Mouse (Mus musculus) megakaryocyte, embryonic 14.5 days (primary cell): ENCODE data around the gene Glo1. TPM values are rescaled to one million over a fixed set of nuclear protein-coding genes. Genes with fewer than 3 reads are reported as not detected.

Experiments used
- H3K27me3 ChIP-seq: replicated peaks from 2 replicates; pipeline ENCODE3; 2012; ENCODE audit warnings: inconsistent platforms
- H3K36me3 ChIP-seq: replicated peaks from 2 replicates; pipeline ENCODE3; 2012; ENCODE audit warnings: low read length, inconsistent platforms, mixed read lengths
- H3K4me1 ChIP-seq: 2 replicates; pipeline ENCODE4 v1.6.1; 2012; ENCODE audit warnings: inconsistent platforms
- H3K4me3 ChIP-seq: replicated peaks from 2 replicates; pipeline ENCODE3; 2012; ENCODE audit warnings: moderate library complexity, mild to moderate bottlenecking, inconsistent platforms
- H3K9me3 ChIP-seq: 2 replicates; pipeline ENCODE4 v1.6.1; 2012; ENCODE audit warnings: inconsistent platforms
- FLI1 ChIP-seq: IDR thresholded peaks from 2 replicates; pipeline ENCODE4 v1.6.1; 2012; ENCODE audit warnings: low read length, inconsistent platforms, mixed read lengths
- GATA1 ChIP-seq: IDR thresholded peaks from 3 replicates; pipeline ENCODE4 v1.6.1; 2012; ENCODE audit warnings: mixed read lengths, low read length, inconsistent platforms, borderline replicate concordance
- polyA plus RNA-seq: library from polyadenylated mRNA; stranded (reverse); fragments of >175 nt; gene quantifications from 2 replicates; pipeline ENCODE4 v1.2.3, GENCODE M21; 2012; ENCODE audit warnings: low replicate concordance; ENCODE audit not compliant: insufficient read depth

Glo1 gene
- polyA plus RNA-seq, 1 experiment: 21.7 TPM

DNA sequence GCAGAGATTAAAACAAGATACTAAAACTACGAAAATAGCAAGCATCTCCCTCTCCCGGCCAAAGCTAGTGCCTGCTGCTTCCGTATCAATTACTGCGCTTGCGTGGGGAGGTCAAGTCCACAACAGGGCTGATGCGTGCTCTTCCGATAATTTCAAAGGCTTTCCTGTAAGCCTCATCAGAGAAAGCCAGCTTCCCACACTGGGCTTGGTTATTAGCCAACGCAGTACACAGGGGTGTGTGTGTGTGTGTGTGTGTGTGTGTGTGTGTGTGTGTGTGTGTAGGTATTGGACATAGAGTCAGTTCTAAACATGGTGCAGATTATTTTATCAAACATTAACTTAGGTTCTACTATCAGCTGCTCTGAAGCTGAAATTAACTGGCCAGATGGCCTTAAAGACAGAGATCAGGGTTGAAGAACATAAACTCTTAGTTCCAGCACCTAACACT lies 20.0 kb downstream of the Glo1 start:
- TF ChIP-seq FLI1 (no peak), GATA1 (no peak)
- Histone ChIP-seq H3K4me3 (no peak overlapping the region), H3K36me3 (peaks cover 69% of the 10 kb centered on the region), H3K4me1 (peaks cover 60% of the 10 kb centered on the region), H3K27me3 (no peaks in the 10 kb centered on the region), H3K9me3 (no peaks in the 10 kb centered on the region)

- Histone ChIP-seq H3K4me1 (peaks cover 56% of the 10 kb centered on the region), H3K9me3 (no peaks in the 10 kb centered on the region), H3K27me3 (no peaks in the 10 kb centered on the region), H3K4me3 (no peak overlapping the region), H3K36me3 (peaks cover 74% of the 10 kb centered on the region)
- TF ChIP-seq FLI1 (no peak), GATA1 (no peak)
Measured at GRCm38 (mm10) chr17:30606206-30606605, 20.5 kb downstream of the Glo1 start.

GRCm38 (mm10) chr17:30605001-30605400 lies 21.7 kb downstream of the Glo1 start:
- H3K4me3 ChIP-seq: no peak overlapping the region
- no peaks in the 10 kb centered on the region for H3K9me3 ChIP-seq
- H3K4me1 ChIP-seq: peaks cover 47% of the 10 kb centered on the region
- H3K36me3 ChIP-seq: peaks cover 86% of the 10 kb centered on the region
- no peaks in the 10 kb centered on the region for H3K27me3 ChIP-seq
- TF ChIP-seq FLI1 (no peak), GATA1 (no peak)

GRCm38 (mm10) chr17:30604296-30604695 lies 22.4 kb downstream of the Glo1 start:
- Histone ChIP-seq H3K9me3 (no peaks in the 10 kb centered on the region), H3K27me3 (no peaks in the 10 kb centered on the region), H3K4me1 (peaks cover 40% of the 10 kb centered on the region), H3K36me3 (peaks cover 89% of the 10 kb centered on the region), H3K4me3 (no peak overlapping the region)
- TF ChIP-seq GATA1 (no peak), FLI1 (no peak)

GRCm38 (mm10) chr17:30602175-30602574 lies 24.5 kb downstream of the Glo1 start:
- Histone ChIP-seq H3K4me3 (no peak overlapping the region), H3K36me3 (peaks cover 95% of the 10 kb centered on the region), H3K27me3 (no peaks in the 10 kb centered on the region), H3K9me3 (0 out of 2 replicates have a peak, but pooled peaks cover 2% of the 10 kb centered on the region), H3K4me1 (peaks cover 20% of the 10 kb centered on the region)
- TF ChIP-seq FLI1 (no peak), GATA1 (no peak)

DNA sequence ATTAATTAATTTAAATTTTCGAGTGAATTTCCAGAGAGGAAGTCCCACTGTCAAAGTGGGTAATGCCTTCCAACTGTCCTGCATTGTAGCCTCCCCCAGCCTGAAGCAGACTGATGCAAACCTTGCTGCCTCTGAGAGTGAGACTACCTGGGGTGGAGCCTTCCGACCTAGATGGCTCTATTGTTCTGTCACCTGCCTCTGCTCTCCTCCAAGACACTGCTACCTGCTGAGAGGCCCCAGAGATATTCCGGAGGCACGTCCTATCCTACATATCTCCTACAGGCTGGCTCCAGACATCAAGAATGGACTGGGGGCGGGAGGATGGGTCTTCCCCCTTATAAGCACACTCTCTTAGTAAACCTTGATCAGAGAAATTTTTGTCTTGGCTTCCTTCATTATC lies 28.4 kb downstream of the Glo1 start:
- Histone ChIP-seq H3K4me1 (0 out of 2 replicates have a peak, but pooled peaks cover 7% of the 10 kb centered on the region), H3K36me3 (peaks cover 93% of the 10 kb centered on the region), H3K9me3 (0 out of 2 replicates have a peak, but pooled peaks cover 2% of the 10 kb centered on the region), H3K4me3 (no peak overlapping the region), H3K27me3 (no peaks in the 10 kb centered on the region)
- TF ChIP-seq GATA1: no peak
- TF ChIP-seq FLI1: no peak

- Histone ChIP-seq H3K36me3 (peaks cover 93% of the 10 kb centered on the region), H3K4me3 (peak overlapping the region; percentile 31), H3K9me3 (0 out of 2 replicates have a peak, but pooled peaks cover 2% of the 10 kb centered on the region), H3K27me3 (no peaks in the 10 kb centered on the region), H3K4me1 (0 out of 2 replicates have a peak, but pooled peaks cover 7% of the 10 kb centered on the region)
- TF ChIP-seq FLI1: no peak
- TF ChIP-seq GATA1: no peak
Measured at GRCm38 (mm10) chr17:30597786-30598185, 28.9 kb downstream of the Glo1 start.

- Histone ChIP-seq H3K4me1 (peaks cover 13% of the 10 kb centered on the region), H3K36me3 (peaks cover 81% of the 10 kb centered on the region)
- TF ChIP-seq GATA1: no peak
- no peak for TF ChIP-seq FLI1
Measured at GRCm38 (mm10) chr17:30594846-30595245, 31.8 kb downstream of the Glo1 start.

GRCm38 (mm10) chr17:30594407-30594806 lies 32.3 kb downstream of the Glo1 start:
- Histone ChIP-seq H3K4me3 (no peak overlapping the region), H3K36me3 (peaks cover 76% of the 10 kb centered on the region), H3K4me1 (peaks cover 13% of the 10 kb centered on the region), H3K27me3 (no peaks in the 10 kb centered on the region), H3K9me3 (0 out of 2 replicates have a peak, but pooled peaks cover 2% of the 10 kb centered on the region)
- TF ChIP-seq FLI1: no peak
- no peak for TF ChIP-seq GATA1

More at GRCm38 (mm10) chr17:30594846-30595245, 31.8 kb downstream of the Glo1 start:
- no peak overlapping the region for H3K4me3 ChIP-seq
- H3K9me3 ChIP-seq: 0 out of 2 replicates have a peak, but pooled peaks cover 2% of the 10 kb centered on the region
- H3K27me3 ChIP-seq: no peaks in the 10 kb centered on the region

- peaks cover 2% of the 10 kb centered on the region for H3K27me3 ChIP-seq
- H3K9me3 ChIP-seq: no peaks in the 10 kb centered on the region
- no peak for TF ChIP-seq FLI1
- no peak for TF ChIP-seq GATA1
- H3K4me3 ChIP-seq: no peak overlapping the region
- H3K36me3 ChIP-seq: peaks cover 39% of the 10 kb centered on the region
- H3K4me1 ChIP-seq: peaks cover 23% of the 10 kb centered on the region
Measured at GRCm38 (mm10) chr17:30590417-30591198, 36.1 kb downstream of the Glo1 start.
